Mouse (Mus musculus) naive thymus-derived CD4-positive, alpha-beta T cell, adult 2 months (primary cell): ENCODE measurements around the gene Ppp2r3d.
"Not testable (repeated sequence)": the region's sequence is repeated elsewhere in the genome, so short reads cannot be mapped to it uniquely, and the experiment has no call there.

ENCODE experiments used
- DNase-seq: peaks from one replicate; pipeline ENCODE4 v3.0.0-alpha.2; 2011; ENCODE audit warnings: low read depth

The Ppp2r3d gene

GRCm38 (mm10) chr9:124476096-124476902 lies at the start of gene Ppp2r3d:
Ppp2r3d (minus strand) TSS chr9:124476898.
- peak; percentile 24 for DNase-seq

GRCm38 (mm10) chr9:124493693-124494092 lies 17.0 kb upstream of the Ppp2r3d start, which contains the start of gene Gm21836:
Gm21836 (minus strand) TSS chr9:124493793.
- DNase-seq: not testable (repeated sequence)

- DNase-seq: not testable (repeated sequence)
These were observed 3.8 kb upstream of the Ppp2r3d start for GRCm38 (mm10) chr9:124480361-124480980.

- DNase-seq: peak; percentile 26
These were observed 1.4 kb upstream of the Ppp2r3d start for GRCm38 (mm10) chr9:124478081-124478480.

GRCm38 (mm10) chr9:124475689-124476088 lies 1.0 kb downstream of the Ppp2r3d start:
- no peak for DNase-seq

GRCm38 (mm10) chr9:124456572-124456971 lies 20.1 kb downstream of the Ppp2r3d start:
- DNase-seq: peak; percentile 21

- DNase-seq: peak; percentile 40
These were observed 34.2 kb downstream of the Ppp2r3d start for GRCm38 (mm10) chr9:124442533-124442855.

- peak; percentile 35 for DNase-seq
These were observed 34.8 kb downstream of the Ppp2r3d start for GRCm38 (mm10) chr9:124441681-124442532.

GRCm38 (mm10) chr9:124440724-124441045 lies 36.0 kb downstream of the Ppp2r3d start:
- no peak for DNase-seq

GRCm38 (mm10) chr9:124439848-124440723 lies 36.6 kb downstream of the Ppp2r3d start:
- DNase-seq: peak; percentile 68

GRCm38 (mm10) chr9:124439403-124439847 lies 37.3 kb downstream of the Ppp2r3d start:
- DNase-seq: peak; percentile 57

GRCm38 (mm10) chr9:124438686-124439346 lies 37.9 kb downstream of the Ppp2r3d start:
- DNase-seq: peak; percentile 52

- DNase-seq: peak; percentile 96
These were observed 51.2 kb downstream of the Ppp2r3d start for GRCm38 (mm10) chr9:124425411-124425885.

GRCm38 (mm10) chr9:124424542-124425410 lies 51.9 kb downstream of the Ppp2r3d start:
- DNase-seq: peak; percentile 100

- no peak for DNase-seq
These were observed 52.5 kb downstream of the Ppp2r3d start for GRCm38 (mm10) chr9:124424292-124424541.

GRCm38 (mm10) chr9:124423552-124424291 lies 53.0 kb downstream of the Ppp2r3d start:
- DNase-seq: peak; percentile 99

- peak; percentile 97 for DNase-seq
These were observed 53.7 kb downstream of the Ppp2r3d start for GRCm38 (mm10) chr9:124422900-124423551.

- DNase-seq: no peak
These were observed 54.3 kb downstream of the Ppp2r3d start for GRCm38 (mm10) chr9:124422427-124422826.

GRCm38 (mm10) chr9:124412921-124413320 lies 63.8 kb downstream of the Ppp2r3d start:
- peak; percentile 62 for DNase-seq
